Mouse (Mus musculus): ENCODE data around the gene Rcan1. TPM values are rescaled to one million over a fixed set of nuclear protein-coding genes. Genes with fewer than 3 reads are reported as not detected.

The Rcan1 gene
- polyA plus RNA-seq (2012; rRNA removed; ENCODE audit: low replicate concordance) = 10.2 and 16.1 TPM in 2 replicates

GRCm38 (mm10) chr16:92470706-92471105 lies at the start of gene Rcan1:
Gene Rcan1 (minus strand): TSS chr16:92470867.

GRCm38 (mm10) chr16:92485436-92485835 lies 14.8 kb upstream of the Rcan1 start, which contains the start of gene Clic6:
Gene Clic6 (plus strand): TSS chr16:92485736.

GRCm38 (mm10) chr16:92359229-92359628 lies 111.4 kb downstream of the Rcan1 start, which contains the start of gene Kcne1:
Gene Kcne1 (minus strand): TSS chr16:92359468.

Other genes starting within 250 kb of the Rcan1 start
- gene Kcne2, start 178.5 kb downstream of the Rcan1 start, polyA plus RNA-seq (2012; rRNA removed; ENCODE audit: low replicate concordance) = not detected in 2 replicates
- 28.6 and 31.3 TPM in 2 replicates for gene Smim11, start 169.6 kb downstream of the Rcan1 start, polyA plus RNA-seq (2012; rRNA removed; ENCODE audit: low replicate concordance)
- gene Fam243, start 149.4 kb downstream of the Rcan1 start, polyA plus RNA-seq (2012; rRNA removed; ENCODE audit: low replicate concordance) = not detected in 2 replicates
- not detected in 2 replicates for gene Kcne1, start 111.4 kb downstream of the Rcan1 start, polyA plus RNA-seq (2012; rRNA removed; ENCODE audit: low replicate concordance)
- gene Clic6, start 14.9 kb upstream of the Rcan1 start, polyA plus RNA-seq (2012; rRNA removed; ENCODE audit: low replicate concordance) = 2.5 and 3.5 TPM in 2 replicates

Measured in mammary gland, adult 2 months (tissue).